Mouse (Mus musculus) hindbrain, embryonic 14.5 days (tissue): Measurements from ENCODE around the gene Shisa6. TPM values are rescaled to one million over a fixed set of nuclear protein-coding genes. Genes with fewer than 3 reads are reported as not detected.

ENCODE experiments used
- ATAC-seq: fragments of 200-750 bp; cut with Nextera tagmentation; 2 replicates; pipeline ENCODE4 v1.8.0; 2017; ENCODE audit warnings: moderate number of reproducible peaks, mild to moderate bottlenecking, moderate TSS enrichment, moderate library complexity; ENCODE audit not compliant: low FRiP score
- DNase-seq: peaks from one replicate; pipeline ENCODE4 v3.0.0-alpha.2; 2015; ENCODE audit warnings: low spot score
- H3K27ac ChIP-seq: fragments of 300-500 bp; sonication (generic); 2 replicates; pipeline ENCODE4 v1.5.1; 2014; ENCODE audit warnings: mild to moderate bottlenecking, moderate library complexity
- H3K27me3 ChIP-seq: fragments of 300-500 bp; sonication (generic); 2 replicates; pipeline ENCODE4 v1.6.1; 2014; ENCODE audit warnings: mild to moderate bottlenecking, low read length, mixed read lengths; ENCODE audit not compliant: control insufficient read depth, insufficient read depth
- H3K36me3 ChIP-seq: fragments of 300-500 bp; sonication (generic); replicated peaks from 2 replicates; pipeline ENCODE4 v1.6.1; 2014; ENCODE audit not compliant: control insufficient read depth, insufficient read depth
- H3K4me1 ChIP-seq: fragments of 300-500 bp; sonication (generic); replicated peaks from 2 replicates; pipeline ENCODE4 v1.6.1; 2014; ENCODE audit warnings: antibody characterized with exemption, low read length, mixed read lengths; ENCODE audit not compliant: control insufficient read depth, insufficient read depth
- H3K4me2 ChIP-seq: fragments of 300-500 bp; sonication (generic); replicated peaks from 2 replicates; pipeline ENCODE4 v1.6.1; 2014; ENCODE audit warnings: mild to moderate bottlenecking, moderate library complexity
- H3K4me3 ChIP-seq: fragments of 300-500 bp; sonication (generic); replicated peaks from 2 replicates; pipeline ENCODE4 v1.5.1; 2014; ENCODE audit warnings: mild to moderate bottlenecking, low read length
- H3K9ac ChIP-seq: fragments of 300-500 bp; sonication (generic); 2 replicates; pipeline ENCODE4 v1.6.1; 2014
- H3K9me3 ChIP-seq: fragments of 300-500 bp; sonication (generic); 2 replicates; pipeline ENCODE4 v1.6.1; 2016; ENCODE audit warnings: low read length; ENCODE audit not compliant: control insufficient read depth
- WGBS: fragments of 180-500 bp; shearing (Covaris S2); extraction: QIAGEN DNeasy Blood & Tissue Kit; methylation state at CpG from one replicate; pipeline ENCODE4 v1.1.7; 2014; 5-methylcytosine and 5-hydroxymethylcytosine counted together
- polyA plus RNA-seq: library from polyadenylated mRNA; unstranded; fragments of >200 nt; fragmentation: Nextera tagmentation; extraction: Ambion mirVana; gene quantifications from 2 replicates; pipeline ENCODE4 v1.2.1, GENCODE M21; 2014

Gene Shisa6
- polyA plus RNA-seq, 1 experiment from 2014 or later, result 8.5 TPM

- ATAC-seq (no peak), DNase-seq (no peak)
- no peak overlapping the region for H3K4me2 ChIP-seq
- 39% methylated on average over 7 of the region's 7 CpGs for WGBS
- no peaks in the 10 kb centered on the region for H3K36me3 ChIP-seq
- H3K9ac ChIP-seq, result no peak overlapping the region
- 0 out of 2 replicates have a peak, but pooled peaks cover 4% of the 10 kb centered on the region for H3K4me1 ChIP-seq
- no peak overlapping the region for H3K4me3 ChIP-seq
- H3K9me3 ChIP-seq, result no peaks in the 10 kb centered on the region
- H3K27ac ChIP-seq, result no peak overlapping the region
- H3K27me3 ChIP-seq, result no peaks in the 10 kb centered on the region
Measured at GRCm38 (mm10) chr11:66400036-66400435, 125.7 kb downstream of the Shisa6 start.

GRCm38 (mm10) chr11:66387561-66387960, 138.2 kb downstream of the Shisa6 start:
- ATAC-seq, result no peak
- no peak overlapping the region for H3K9ac ChIP-seq
- H3K4me1 ChIP-seq, result peaks cover 4% of the 10 kb centered on the region; the same call in 1 of the 2 replicates
- no peaks in the 10 kb centered on the region for H3K36me3 ChIP-seq
- no peak overlapping the region for H3K4me3 ChIP-seq
- no peak overlapping the region for H3K4me2 ChIP-seq
- peak; percentile 43 for DNase-seq
- no peaks in the 10 kb centered on the region for H3K27me3 ChIP-seq
- H3K27ac ChIP-seq, result no peak overlapping the region
- WGBS, result 70% methylated on average over 3 of the region's 3 CpGs
- H3K9me3 ChIP-seq, result no peaks in the 10 kb centered on the region

- Histone ChIP-seq H3K4me2 (no peak overlapping the region), H3K27me3 (no peaks in the 10 kb centered on the region), H3K4me3 (no peak overlapping the region), H3K27ac (no peak overlapping the region), H3K9me3 (no peaks in the 10 kb centered on the region), H3K9ac (no peak overlapping the region), H3K36me3 (no peaks in the 10 kb centered on the region), H3K4me1 (no peaks in the 10 kb centered on the region)
- DNase-seq (no peak), ATAC-seq (no peak)
- 58% methylated on average over 3 of the region's 3 CpGs for WGBS
Measured at GRCm38 (mm10) chr11:66371796-66372195, 154.0 kb downstream of the Shisa6 start.

- DNase-seq (no peak), ATAC-seq (no peak)
- Histone ChIP-seq H3K27me3 (no peaks in the 10 kb centered on the region), H3K4me2 (no peak overlapping the region), H3K4me1 (no peaks in the 10 kb centered on the region), H3K9me3 (no peaks in the 10 kb centered on the region), H3K36me3 (no peaks in the 10 kb centered on the region), H3K27ac (no peak overlapping the region), H3K4me3 (no peak overlapping the region), H3K9ac (no peak overlapping the region)
- WGBS, result 90% methylated on average over 4 of the region's 4 CpGs
Measured at GRCm38 (mm10) chr11:66369764-66370163, 156.0 kb downstream of the Shisa6 start.

GRCm38 (mm10) chr11:66366809-66367685, 158.7 kb downstream of the Shisa6 start:
- Histone ChIP-seq H3K36me3 (no peaks in the 10 kb centered on the region), H3K27ac (no peak overlapping the region), H3K27me3 (no peaks in the 10 kb centered on the region), H3K4me3 (no peak overlapping the region), H3K9me3 (no peaks in the 10 kb centered on the region), H3K4me2 (no peak overlapping the region), H3K4me1 (no peaks in the 10 kb centered on the region), H3K9ac (no peak overlapping the region)
- ATAC-seq, result no peak
- DNase-seq, result no peak
- 65% methylated on average over 8 of the region's 8 CpGs for WGBS

GRCm38 (mm10) chr11:66359811-66360210, 166.0 kb downstream of the Shisa6 start:
- WGBS, result 76% methylated on average over 1 of the region's 1 CpGs
- no peak for DNase-seq
- Histone ChIP-seq H3K4me2 (no peak overlapping the region), H3K27ac (no peak overlapping the region), H3K4me1 (no peaks in the 10 kb centered on the region), H3K9ac (no peak overlapping the region), H3K27me3 (no peaks in the 10 kb centered on the region), H3K4me3 (no peak overlapping the region), H3K36me3 (no peaks in the 10 kb centered on the region), H3K9me3 (no peaks in the 10 kb centered on the region)
- no peak for ATAC-seq

- DNase-seq, result no peak
- Histone ChIP-seq H3K36me3 (no peaks in the 10 kb centered on the region), H3K4me1 (no peaks in the 10 kb centered on the region), H3K9ac (no peak overlapping the region), H3K27ac (no peak overlapping the region), H3K27me3 (no peaks in the 10 kb centered on the region), H3K4me2 (no peak overlapping the region), H3K4me3 (no peak overlapping the region), H3K9me3 (no peaks in the 10 kb centered on the region)
- ATAC-seq, result no peak
- WGBS, result 68% methylated on average over 3 of the region's 3 CpGs
Measured at GRCm38 (mm10) chr11:66344822-66345221, 180.9 kb downstream of the Shisa6 start.

- no peak overlapping the region for H3K9ac ChIP-seq
- no peak overlapping the region for H3K4me2 ChIP-seq
- H3K27me3 ChIP-seq, result no peaks in the 10 kb centered on the region
- H3K36me3 ChIP-seq, result no peaks in the 10 kb centered on the region
- H3K4me1 ChIP-seq, result no peaks in the 10 kb centered on the region
- 0 out of 2 replicates have a peak, but pooled peaks cover 3% of the 10 kb centered on the region for H3K9me3 ChIP-seq
- H3K4me3 ChIP-seq, result no peak overlapping the region
- DNase-seq, result no peak
- H3K27ac ChIP-seq, result no peak overlapping the region
- ATAC-seq, result no peak
Measured at GRCm38 (mm10) chr11:66336313-66336712, 189.5 kb downstream of the Shisa6 start.

- no peak for ATAC-seq
- Histone ChIP-seq H3K9me3 (no peaks in the 10 kb centered on the region), H3K27me3 (no peaks in the 10 kb centered on the region), H3K4me3 (no peak overlapping the region), H3K27ac (no peak overlapping the region), H3K4me1 (0 out of 2 replicates have a peak, but pooled peaks cover 2% of the 10 kb centered on the region), H3K4me2 (no peak overlapping the region), H3K36me3 (no peaks in the 10 kb centered on the region), H3K9ac (no peak overlapping the region)
- WGBS, result 70% methylated on average over 7 of the region's 7 CpGs
- DNase-seq, result no peak
Measured at GRCm38 (mm10) chr11:66312764-66313163, 213.0 kb downstream of the Shisa6 start.
